Mouse (Mus musculus) hindbrain, postnatal 0 days (tissue): ENCODE results near the gene Slco1a6. TPM values are rescaled to one million over a fixed set of nuclear protein-coding genes. Genes with fewer than 3 reads are reported as not detected.
A peak's percentile ranks its signal among the peaks of the same experiment; 100 is the strongest.

Experiments
- ATAC-seq: fragments of 200-750 bp; cut with Nextera tagmentation; 2 replicates; pipeline ENCODE4 v1.8.0; 2017; ENCODE audit warnings: mild to moderate bottlenecking, moderate TSS enrichment, moderate library complexity
- DNase-seq: peaks from one replicate; pipeline ENCODE4 v3.0.0-alpha.2; 2015; ENCODE audit warnings: low spot score
- H3K27ac ChIP-seq: fragments of 300-500 bp; sonication (generic); 2 replicates; pipeline ENCODE4 v1.5.1; 2014; ENCODE audit warnings: mild to moderate bottlenecking
- H3K27me3 ChIP-seq: fragments of 300-500 bp; sonication (generic); 2 replicates; pipeline ENCODE4 v1.6.1; 2014; ENCODE audit warnings: low read length, mixed read lengths; ENCODE audit not compliant: insufficient read depth
- H3K36me3 ChIP-seq: fragments of 300-500 bp; sonication (generic); 2 replicates; pipeline ENCODE4 v1.6.1; 2014; ENCODE audit warnings: low read length, mixed read lengths; ENCODE audit not compliant: insufficient read depth
- H3K4me1 ChIP-seq: fragments of 300-500 bp; sonication (generic); 2 replicates; pipeline ENCODE4 v1.6.1; 2014; ENCODE audit warnings: antibody characterized with exemption, low read length, mixed read lengths; ENCODE audit not compliant: insufficient read depth
- H3K4me2 ChIP-seq: fragments of 300-500 bp; sonication (generic); 2 replicates; pipeline ENCODE4 v1.6.1; 2014; ENCODE audit warnings: low read depth, mild to moderate bottlenecking, low read length, moderate library complexity, mixed read lengths
- H3K4me3 ChIP-seq: fragments of 300-500 bp; sonication (generic); 2 replicates; pipeline ENCODE4 v1.5.1; 2014; ENCODE audit warnings: low read length
- H3K9ac ChIP-seq: fragments of 300-500 bp; sonication (generic); replicated peaks from 2 replicates; pipeline ENCODE4 v1.6.1; 2014; ENCODE audit warnings: mild to moderate bottlenecking, low read length, moderate library complexity, mixed read lengths
- H3K9me3 ChIP-seq: fragments of 300-500 bp; sonication (generic); 2 replicates; pipeline ENCODE4 v1.6.1; 2016; ENCODE audit warnings: low read length, mixed read lengths
- CTCF ChIP-seq: IDR thresholded peaks from 2 replicates; pipeline ENCODE4 v1.5.1; 2016; ENCODE audit warnings: antibody characterized with exemption, control low read depth, low read depth
- WGBS: fragments of 180-500 bp; shearing (Covaris S2); extraction: QIAGEN DNeasy Blood & Tissue Kit; methylation state at CpG from one replicate; pipeline ENCODE4 v1.1.7; 2014; 5-methylcytosine and 5-hydroxymethylcytosine counted together
- polyA plus RNA-seq: library from polyadenylated mRNA; unstranded; fragments of >200 nt; fragmentation: Nextera tagmentation; extraction: Ambion mirVana; gene quantifications from 2 replicates; pipeline ENCODE4 v1.2.1, GENCODE M21; 2015
- total RNA-seq: library from RNA; depleted of rRNA; stranded (reverse); fragments of >200 nt; gene quantifications from 2 replicates; pipeline ENCODE4 v1.2.3, GENCODE M21; 2014; rRNA removed

The Slco1a6 gene
- total and polyA plus RNA-seq, 2 experiments from 2014 or later = not detected

DNA sequence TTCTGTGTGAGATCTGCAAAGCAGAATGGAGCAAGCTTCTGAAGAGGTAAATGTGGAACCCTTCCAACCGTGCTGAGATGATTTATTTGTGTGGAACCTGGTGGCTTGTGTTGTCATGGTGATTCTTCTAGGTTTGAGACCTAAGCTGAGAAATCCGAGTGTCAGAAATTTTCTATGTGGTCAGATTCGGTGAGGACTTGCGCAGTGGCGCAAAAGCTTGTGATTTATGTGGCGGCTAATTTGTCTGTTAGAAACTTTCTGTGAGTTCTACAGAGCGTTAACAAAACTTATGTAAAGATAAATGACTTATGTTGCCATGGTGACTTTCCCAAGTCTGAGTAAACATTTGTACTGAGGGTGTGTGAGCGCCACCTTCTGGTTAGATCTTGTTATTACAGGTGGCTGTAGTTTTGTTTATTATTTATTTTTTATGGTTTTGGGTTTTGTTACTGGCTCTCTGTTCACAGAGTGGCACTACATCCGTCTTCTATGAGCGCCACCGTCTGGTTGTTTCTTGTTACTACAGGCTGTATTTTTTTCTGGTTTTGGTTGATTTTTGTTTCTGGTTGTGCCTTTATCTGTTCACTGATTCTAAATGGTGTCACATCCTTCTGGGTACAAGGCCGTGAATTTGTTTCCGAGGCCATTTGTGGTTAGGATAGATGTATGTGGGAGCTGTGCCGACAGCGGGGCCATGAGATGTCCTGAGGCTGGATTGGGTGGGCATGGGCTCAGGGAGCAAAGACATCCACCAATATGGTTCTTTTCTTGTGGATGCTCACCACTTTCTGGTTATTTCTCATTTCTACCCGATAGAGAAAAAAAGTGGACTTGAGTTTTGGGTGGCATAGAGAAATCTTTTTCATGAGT lies 167.8 kb downstream of the Slco1a6 start:
- no peaks in the 10 kb centered on the region for H3K36me3 ChIP-seq
- ATAC-seq (peak; percentile 84), DNase-seq (peak; percentile 82)
- peak; percentile 82 for TF ChIP-seq CTCF
- no peak overlapping the region for H3K9ac ChIP-seq
- no peak overlapping the region for H3K4me3 ChIP-seq
- H3K27me3 ChIP-seq = no peaks in the 10 kb centered on the region
- 40% methylated on average over 16 of the region's 16 CpGs for WGBS
- H3K9me3 ChIP-seq = no peaks in the 10 kb centered on the region
- H3K4me2 ChIP-seq = no peak overlapping the region
- H3K27ac ChIP-seq = 0 out of 2 replicates have a peak overlapping the region, but pooled peaks have one; percentile 51
- H3K4me1 ChIP-seq = no peaks in the 10 kb centered on the region

DNA sequence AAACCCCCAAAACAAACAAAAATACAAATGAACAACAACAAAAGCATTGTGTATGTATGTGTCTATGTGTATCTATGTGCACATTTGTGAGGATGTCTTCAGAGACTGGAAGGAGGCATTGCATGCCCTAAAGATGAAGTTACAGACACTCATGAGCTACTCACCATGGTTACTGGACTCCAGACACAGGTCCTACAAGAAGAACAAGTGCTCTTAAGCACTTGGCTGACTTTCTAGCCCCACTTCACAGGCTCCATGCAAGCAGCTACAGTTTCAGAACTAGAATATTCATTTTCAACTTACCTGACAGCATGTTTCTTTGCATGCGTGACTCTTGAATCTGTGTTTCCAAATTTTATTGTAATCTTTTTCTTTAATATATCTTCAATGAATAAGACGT lies 172.6 kb downstream of the Slco1a6 start:
- H3K4me3 ChIP-seq = no peak overlapping the region
- no peaks in the 10 kb centered on the region for H3K4me1 ChIP-seq
- ATAC-seq (no peak), DNase-seq (no peak)
- no peak overlapping the region for H3K9ac ChIP-seq
- WGBS = 85% methylated on average over 2 of the region's 2 CpGs
- H3K27me3 ChIP-seq = no peaks in the 10 kb centered on the region
- TF ChIP-seq CTCF = no peak
- H3K36me3 ChIP-seq = no peaks in the 10 kb centered on the region
- H3K4me2 ChIP-seq = no peak overlapping the region
- no peak overlapping the region for H3K27ac ChIP-seq
- H3K9me3 ChIP-seq = no peaks in the 10 kb centered on the region

Other genes starting within 250 kb of the Slco1a6 start
- gene Gm6614, start 197.1 kb downstream of the Slco1a6 start, total RNA-seq = 0.58 TPM in 1 of 2 replicates, not detected in the other
- not detected in 2 replicates for gene Gm6614, start 197.1 kb downstream of the Slco1a6 start, polyA plus RNA-seq
- gene Iapp, start 89.9 kb upstream of the Slco1a6 start, total RNA-seq = not detected in 2 replicates
- 0.21 and 0.41 TPM in 2 replicates for gene Iapp, start 89.9 kb upstream of the Slco1a6 start, polyA plus RNA-seq
- 1.3 TPM in 2 replicates for gene Slco1a5, start 114.5 kb upstream of the Slco1a6 start, total RNA-seq
- gene Slco1a5, start 114.5 kb upstream of the Slco1a6 start, polyA plus RNA-seq = 0.96 and 1.0 TPM in 2 replicates
- 8.3 and 12.0 TPM in 2 replicates for gene Pyroxd1, start 137.1 kb upstream of the Slco1a6 start, total RNA-seq
- 17.5 and 18.5 TPM in 2 replicates for gene Pyroxd1, start 137.1 kb upstream of the Slco1a6 start, polyA plus RNA-seq
- gene Recql, start 178.6 kb upstream of the Slco1a6 start, total RNA-seq = 17.4 and 25.4 TPM in 2 replicates
- 16.6 and 17.6 TPM in 2 replicates for gene Recql, start 178.6 kb upstream of the Slco1a6 start, polyA plus RNA-seq
- 36.4 and 49.7 TPM in 2 replicates for gene Golt1b, start 178.7 kb upstream of the Slco1a6 start, total RNA-seq
- gene Golt1b, start 178.7 kb upstream of the Slco1a6 start, polyA plus RNA-seq = 62.2 and 65.6 TPM in 2 replicates
- 0.75 and 3.6 TPM in 2 replicates for gene Spx, start 204.9 kb upstream of the Slco1a6 start, total RNA-seq
- gene Spx, start 204.9 kb upstream of the Slco1a6 start, polyA plus RNA-seq = 2.6 and 3.7 TPM in 2 replicates